Mouse (Mus musculus) spleen, embryonic (tissue): ENCODE measurements around the gene Gm13212.
"Not testable (repeated sequence)": the region's sequence is repeated elsewhere in the genome, so short reads cannot be mapped to it uniquely, and the experiment has no call there.

Experiments used
- CTCF ChIA-PET: fragments of 350-600 bp; sonication (Branson Sonifier 250); formaldehyde crosslinking; loops from one replicate; lab custom pipeline; 2022; lab: Charles Lee

Gm13212 gene

DNA sequence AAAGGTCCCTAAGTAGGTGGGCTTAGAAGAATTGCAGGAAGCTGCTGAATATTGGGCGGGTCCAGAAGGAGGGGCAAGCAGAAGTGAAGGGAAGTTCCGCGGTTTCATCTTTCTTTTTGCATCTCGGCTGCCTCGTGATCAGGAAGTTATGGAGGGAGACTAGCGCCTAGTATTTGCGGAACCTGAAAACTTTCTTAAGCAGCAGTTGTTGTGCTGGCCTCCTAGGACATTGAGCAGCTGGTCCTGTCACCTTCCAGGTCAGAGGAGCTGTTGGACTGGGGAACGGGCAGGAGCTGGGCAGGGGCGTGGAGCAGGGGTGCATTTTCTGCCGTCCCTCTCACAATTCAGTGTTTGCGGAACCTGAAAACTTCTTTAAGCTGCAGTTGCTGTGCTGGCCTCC is at the start of gene Gm13212:
TSS of gene Gm13212 (plus strand) at position 89 of the 400 bp plus-strand sequence.
- CTCF ChIA-PET: not testable (repeated sequence)

DNA sequence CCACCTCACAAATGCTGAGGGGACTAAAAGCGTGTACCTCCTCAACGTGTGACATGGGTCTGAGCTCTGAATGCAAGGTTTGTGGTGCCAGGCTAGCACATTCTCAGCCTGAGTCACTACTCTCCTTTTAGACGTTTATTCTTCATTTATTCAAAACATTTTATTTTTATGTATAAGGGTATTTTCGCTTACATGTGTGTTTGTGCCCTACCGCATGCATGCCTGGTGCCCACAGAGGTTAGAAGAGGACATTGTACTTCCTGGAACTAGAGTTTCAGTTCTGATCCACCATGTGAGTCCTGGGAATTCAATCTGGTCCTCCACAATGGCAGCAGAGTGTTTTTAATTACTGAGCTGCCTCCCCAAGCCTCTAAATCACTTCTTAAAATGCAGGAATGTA is 41.1 kb upstream of the Gm13212 start:
- CTCF ChIA-PET: not testable (repeated sequence)

DNA sequence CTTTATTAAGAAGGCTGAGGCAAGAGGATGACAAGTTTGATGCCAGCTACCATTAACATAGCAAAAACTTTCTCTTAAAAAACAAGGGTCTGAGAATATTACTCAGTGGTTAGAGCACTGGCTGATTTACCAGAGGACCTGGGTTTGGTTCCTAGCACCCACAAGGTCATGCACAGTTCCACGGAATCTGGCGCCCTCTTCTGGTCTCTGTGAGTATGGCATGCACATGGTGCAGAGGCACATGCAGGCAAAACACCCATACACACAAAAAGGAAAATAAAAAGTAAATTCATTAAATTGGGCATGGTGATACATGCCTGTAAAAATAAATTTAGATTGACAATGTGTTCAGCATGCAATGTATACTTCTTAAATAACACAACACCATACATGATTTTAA is 39.9 kb upstream of the Gm13212 start:
- CTCF ChIA-PET: not testable (repeated sequence)

DNA sequence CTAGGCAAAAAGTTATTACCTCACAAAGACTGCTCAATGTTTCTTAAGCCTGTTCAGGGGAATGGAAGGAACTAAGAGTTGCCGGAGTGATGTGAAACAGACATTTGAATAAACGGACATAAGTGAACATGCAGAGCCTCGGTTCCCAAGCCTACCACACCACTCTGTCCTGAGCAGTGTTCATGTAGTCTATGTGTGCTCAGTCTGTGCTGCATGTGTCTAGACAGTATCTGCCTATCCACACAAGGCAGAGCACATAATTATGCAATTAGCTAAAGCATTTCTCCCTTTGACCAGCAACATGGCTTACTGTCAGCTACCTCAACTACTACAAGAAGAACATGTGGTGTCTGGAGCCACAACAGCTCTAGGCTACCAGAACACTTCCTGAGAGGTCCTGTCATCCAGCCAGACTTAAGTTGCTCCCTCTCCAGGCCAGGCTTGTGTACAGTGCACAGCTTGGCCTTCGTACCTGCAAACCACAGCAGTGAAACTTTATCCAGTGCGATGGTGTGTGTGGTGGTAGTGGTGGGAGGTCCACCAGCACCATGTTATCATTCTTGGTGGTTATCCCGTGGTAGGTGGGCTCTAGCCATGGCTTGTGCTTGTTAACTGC is 39.1 kb upstream of the Gm13212 start:
- CTCF ChIA-PET: not testable (repeated sequence)

DNA sequence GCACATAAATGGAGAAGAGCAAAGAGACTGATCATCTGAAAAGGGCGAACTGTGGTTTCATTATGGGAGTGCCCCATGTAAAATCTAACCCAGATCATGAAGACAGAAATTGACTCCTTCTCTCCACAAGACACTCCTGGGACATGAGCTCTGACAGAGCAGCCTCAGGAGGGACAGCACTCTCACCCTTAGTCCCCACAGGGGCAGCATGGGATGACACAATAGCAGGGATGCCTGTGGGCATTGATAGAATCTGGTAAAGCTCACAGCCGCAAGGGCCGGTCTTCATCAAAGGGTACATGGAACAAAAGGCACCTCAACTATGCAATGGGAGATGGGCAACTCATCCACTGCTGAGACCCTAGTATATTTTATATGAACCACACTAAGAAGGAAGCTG is 38.5 kb upstream of the Gm13212 start:
- CTCF ChIA-PET: not testable (repeated sequence)

DNA sequence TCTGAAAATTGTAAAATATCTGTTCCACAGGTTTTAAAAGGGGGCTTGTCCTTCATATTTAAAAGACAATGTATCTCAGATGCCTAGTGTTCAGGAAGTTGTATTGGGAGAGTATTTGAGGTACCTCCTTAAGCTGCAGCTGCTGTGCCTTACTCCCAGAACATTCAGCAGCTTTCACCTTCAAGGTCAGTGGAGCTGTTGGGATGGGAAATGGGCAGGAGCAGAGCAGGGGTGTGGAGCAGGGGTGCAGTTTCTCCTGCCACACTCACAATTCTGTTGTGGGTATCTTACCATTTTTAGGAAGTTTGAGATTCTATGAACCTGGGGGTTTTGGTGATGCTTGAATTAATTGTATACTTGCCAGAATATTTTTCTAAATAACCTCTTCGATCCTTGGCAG is 28.3 kb upstream of the Gm13212 start:
- CTCF ChIA-PET: no interaction called here

DNA sequence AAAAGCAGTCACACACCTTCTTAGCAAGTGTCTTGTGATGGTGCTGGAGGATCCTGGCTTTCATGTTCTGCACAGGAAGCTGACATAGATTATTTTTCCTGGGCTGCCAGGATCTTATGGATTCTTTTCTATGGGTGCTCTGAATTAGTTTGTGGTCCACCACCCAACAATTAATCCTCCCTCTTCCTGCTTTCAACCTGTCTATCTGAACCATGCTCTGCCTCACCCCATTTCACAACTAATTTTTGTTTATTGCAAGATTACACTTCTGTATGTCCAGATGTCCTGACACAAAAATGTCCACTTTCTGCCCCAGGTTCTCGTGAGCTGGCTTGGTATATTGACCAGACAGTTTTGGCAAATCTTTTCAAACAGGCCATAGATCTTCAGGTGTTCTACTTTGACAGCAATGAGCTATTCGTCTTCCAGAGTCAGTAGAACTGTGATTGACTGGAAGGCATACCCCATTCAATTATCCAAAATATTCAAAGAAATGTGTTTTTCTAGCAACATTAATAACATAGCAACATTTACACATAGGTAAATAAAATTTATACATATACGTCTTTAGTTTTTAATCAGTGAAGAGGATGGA is 25.4 kb upstream of the Gm13212 start:
- CTCF ChIA-PET: no interaction called here

DNA sequence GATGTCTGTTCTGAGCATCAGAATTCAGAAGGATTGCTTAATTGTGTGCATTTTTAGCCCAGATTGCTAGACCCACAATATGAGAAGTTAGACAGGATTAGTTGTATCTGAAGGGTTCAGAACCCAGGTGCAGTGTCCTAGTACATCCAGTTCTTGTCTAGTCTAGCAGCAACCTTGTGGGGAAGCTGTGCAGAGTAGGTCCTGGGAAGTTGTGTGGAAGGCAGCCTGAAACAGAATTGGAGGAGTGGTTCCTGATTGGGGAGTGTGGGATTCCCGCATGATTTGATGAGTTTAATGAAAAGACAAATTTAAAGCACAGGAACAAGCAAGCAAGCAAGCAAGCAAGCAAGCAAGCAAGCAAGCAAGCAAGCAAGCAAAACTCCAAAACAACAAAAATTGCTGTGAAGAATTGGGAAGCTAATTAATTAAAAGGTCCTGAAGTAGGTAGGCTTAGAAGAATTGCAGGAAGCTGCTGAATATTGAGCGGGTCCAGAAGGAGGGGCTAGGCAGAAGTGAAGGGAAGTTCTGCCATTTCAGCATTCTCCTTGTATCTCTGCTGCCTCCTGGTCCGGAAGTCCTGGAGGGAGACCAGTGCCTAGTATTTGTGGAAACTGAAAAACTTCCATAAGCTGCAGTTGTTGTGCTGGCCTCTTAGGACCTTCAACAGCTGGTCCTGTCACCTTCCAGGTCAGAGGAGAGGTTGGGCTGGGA is 20.7 kb upstream of the Gm13212 start:
- CTCF ChIA-PET: no interaction called here

DNA sequence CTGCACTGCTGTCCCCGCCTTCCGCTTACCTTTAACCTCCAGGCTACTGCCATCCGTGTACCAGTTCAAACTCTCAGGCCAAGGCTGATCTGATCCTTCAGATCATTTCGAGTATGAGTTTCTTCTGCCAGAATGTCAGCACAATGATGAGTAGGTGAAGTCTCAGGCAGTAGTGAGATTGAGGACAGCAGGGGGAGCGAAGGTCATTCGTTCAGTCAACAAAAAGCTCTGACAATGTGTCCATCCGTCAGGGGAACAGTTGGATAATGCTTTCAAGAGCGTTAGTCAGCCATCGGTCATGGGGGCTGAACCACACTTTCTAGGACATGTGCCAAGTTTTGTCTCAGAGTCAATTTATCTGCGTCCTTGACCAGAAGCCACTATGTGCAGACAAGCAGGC is 14.5 kb upstream of the Gm13212 start:
- CTCF ChIA-PET: not testable (repeated sequence)

DNA sequence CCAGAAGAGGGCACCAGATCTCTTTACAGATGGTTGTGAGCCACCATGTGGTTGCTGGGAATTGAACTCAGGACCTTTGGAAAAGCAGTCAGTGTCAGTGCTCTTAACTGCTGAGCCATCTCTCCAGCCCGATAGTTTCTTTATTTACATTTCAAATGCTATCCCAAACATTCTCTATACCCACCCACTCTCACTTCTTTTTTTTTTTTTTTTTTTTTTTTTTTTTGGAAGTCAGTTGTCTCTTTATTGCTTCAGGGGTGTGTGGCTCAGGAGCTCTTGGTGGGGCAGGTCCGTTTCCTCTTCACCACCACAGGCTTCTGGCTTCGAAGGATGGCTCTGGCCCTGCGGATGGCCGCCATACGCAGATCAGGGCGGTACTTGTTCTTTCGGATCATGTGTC is 8.3 kb upstream of the Gm13212 start:
- CTCF ChIA-PET: not testable (repeated sequence)

DNA sequence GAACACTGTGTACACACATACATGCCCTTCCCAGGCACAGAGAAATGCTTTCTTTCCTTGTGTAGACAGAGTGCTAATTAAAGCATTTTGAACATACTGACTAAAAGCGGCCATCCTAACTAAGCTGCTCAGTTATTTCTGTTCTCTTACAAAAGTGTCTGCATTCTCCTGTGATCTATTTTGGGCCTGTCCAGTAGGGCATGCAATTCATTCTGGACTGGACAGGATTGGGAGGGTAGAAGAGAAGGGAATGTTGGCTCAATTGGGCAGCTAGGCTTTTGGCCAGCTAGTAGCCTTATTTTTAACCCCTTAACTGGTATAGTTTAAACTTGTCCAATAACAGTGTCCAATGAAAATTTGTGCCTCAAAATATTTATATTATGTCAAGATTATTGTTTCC is 4.6 kb upstream of the Gm13212 start:
- CTCF ChIA-PET: not testable (repeated sequence)

DNA sequence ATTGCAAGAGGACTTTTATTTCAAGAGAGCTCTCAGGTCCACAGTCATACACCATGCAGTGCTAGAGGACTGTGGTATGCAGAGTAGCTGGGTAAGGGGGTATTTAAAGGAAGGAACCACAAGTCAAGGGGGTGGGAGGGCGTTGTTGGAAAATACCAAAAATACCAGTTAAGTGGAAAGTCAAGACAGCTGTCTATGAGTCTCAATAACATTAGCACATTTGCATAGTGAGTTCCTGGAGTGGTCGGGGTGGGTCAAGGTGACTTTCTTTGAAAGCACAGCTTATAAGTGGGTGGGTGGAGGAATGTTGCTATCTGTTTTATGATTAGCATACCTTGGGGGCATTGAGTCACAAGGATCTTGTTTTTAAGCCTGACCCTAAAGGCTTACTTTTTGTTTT is 1.1 kb downstream of the Gm13212 start:
- CTCF ChIA-PET: not testable (repeated sequence)

DNA sequence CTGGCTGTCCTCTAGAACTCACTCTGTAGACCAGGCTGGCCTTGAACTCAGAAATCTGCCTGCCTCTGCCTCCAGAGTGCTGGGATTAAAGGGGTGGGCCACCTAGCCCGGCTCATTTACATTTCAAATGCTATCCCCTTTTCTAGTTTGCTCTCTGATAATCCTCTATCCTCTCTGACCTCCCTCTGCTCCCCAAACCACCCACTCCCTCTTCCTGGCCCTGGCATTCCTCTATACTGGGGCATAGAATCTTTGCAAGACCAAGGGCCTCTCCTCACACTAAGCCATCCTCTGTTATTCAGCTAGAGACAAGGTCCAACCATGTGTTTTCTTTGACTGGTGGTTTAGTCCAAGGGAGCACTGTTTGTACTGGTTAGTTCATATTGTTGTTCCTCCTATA is 9.2 kb downstream of the Gm13212 start:
- CTCF ChIA-PET: not testable (repeated sequence)

DNA sequence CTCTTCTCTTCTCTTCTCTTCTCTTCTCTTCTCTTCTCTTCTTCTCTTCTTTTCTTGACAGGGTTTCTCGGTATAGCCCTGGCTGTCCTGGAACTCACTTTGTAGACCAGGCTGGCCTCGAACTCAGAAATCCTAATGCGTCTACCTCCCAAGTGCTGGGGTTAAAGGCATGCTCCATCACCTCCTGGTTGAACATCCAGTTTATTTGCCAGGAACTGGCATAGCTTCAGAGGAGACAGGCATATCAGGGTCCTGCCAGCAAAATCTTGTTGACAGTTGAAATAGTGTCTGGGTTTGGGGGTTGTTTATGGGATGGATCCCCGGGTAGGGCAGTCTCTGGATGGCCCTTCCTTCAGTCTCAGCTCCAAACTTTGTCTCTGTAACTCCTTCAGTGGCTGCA is 9.8 kb downstream of the Gm13212 start:
- CTCF ChIA-PET: not testable (repeated sequence)

DNA sequence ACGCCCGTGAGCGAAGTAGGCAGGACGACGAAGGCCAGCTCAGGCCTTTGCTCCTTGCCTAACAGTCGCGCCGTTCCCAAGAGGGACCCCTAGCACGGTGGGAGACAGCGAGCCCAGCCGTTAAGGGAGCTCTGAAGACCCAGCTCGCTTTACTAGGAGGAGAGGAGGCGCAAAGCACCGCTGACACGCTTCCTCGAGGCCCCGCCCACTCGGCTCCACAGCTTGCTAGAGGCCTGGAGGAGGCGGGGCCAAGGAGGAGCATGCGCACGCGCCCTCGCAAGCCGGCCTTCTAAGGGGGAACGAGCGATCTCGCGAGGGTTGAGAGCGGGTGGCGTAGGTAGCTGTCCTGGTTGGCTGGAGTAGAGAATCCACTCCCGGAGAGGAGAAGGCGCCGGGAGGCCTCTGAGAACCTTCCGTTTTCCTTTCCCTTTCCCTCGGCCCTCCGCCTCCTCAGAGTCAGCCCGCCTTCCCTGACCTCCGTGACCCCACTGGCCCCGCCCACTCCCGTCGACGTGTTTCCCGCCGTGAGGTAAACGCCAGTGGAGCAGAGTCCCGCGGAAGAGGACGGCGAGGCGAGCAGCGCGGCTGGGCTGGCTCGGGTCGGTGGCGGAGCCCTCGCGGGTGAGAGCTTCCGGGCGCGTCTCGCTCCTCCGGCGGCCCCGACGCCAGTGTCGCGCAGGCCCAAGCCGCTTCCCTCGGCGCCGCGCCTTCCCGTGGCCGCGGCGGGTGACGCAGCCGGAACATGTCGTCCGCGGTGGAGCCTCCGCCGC is 55.6 kb downstream of the Gm13212 start:
- CTCF ChIA-PET: not testable (repeated sequence)

DNA sequence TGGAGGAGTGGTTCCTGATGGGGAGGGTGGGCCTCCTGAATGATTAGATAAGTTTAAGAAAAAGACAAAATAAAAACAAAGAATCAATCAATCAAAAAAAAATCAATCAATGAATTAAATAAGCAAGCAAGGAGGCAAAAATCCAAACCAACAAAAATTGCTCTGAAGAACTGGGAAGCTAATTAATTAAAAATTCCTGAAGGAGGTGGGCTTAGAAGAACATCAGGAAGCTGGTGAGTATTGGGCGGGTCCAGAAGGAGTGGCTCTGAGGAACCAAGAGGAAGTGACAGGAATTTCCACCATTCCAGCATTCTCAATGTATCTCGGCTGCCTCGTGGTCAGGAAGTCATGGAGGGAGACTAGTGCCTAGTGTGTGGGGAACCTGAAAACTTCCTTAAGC is 85.4 kb downstream of the Gm13212 start, which contains the start of gene Zfp980:
TSS of gene Zfp980 (plus strand) at position 301 of the 400 bp plus-strand sequence.
- CTCF ChIA-PET: not testable (repeated sequence)

DNA sequence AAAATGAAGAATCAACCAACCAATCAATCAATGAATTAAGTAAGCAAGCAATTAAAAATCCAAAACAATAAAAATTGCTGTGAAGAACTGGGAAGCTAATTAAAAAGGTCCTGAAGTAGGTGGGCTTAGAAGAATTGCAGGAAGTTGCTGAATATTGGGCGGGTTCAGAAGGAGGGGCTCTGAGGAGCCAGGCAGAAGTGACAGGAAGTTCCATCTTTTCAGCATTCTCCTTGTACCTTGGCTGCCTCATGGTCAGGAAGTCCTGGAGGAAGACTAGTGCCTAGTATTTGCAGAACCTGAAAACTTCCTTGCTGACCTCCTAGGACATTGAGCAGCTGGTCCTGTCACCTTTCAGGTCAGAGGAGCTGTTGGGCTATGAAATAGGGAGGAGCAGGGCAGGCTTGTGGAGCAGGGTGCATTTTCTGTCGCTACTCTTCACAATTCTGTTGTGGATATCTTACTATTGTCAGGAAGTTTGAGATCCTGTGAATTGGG is 89.4 kb downstream of the Gm13212 start:
- CTCF ChIA-PET: not testable (repeated sequence)
